Mouse (Mus musculus) small intestine, adult 2 months (tissue): ENCODE results near the gene Hint1.

Source experiments
- CTCF ChIP-seq: fragments of 200-500 bp; IDR thresholded peaks from 2 replicates; pipeline ENCODE4 v1.5.1; 2012; ENCODE audit warnings: low read depth, mild to moderate bottlenecking, control low read depth, inconsistent platforms, low read length, moderate library complexity, mixed read lengths; ENCODE audit not compliant: insufficient replicate concordance, insufficient read length; ENCODE audit errors: extremely low read depth
- POLR2A ChIP-seq: fragments of 200-500 bp; IDR thresholded peaks from 2 replicates; pipeline ENCODE4 v1.6.1; 2012; ENCODE audit warnings: low read depth, mild to moderate bottlenecking, control low read depth, inconsistent platforms, low read length, moderate library complexity

- TF ChIP-seq CTCF (no peak), POLR2A (no peak)
Observed at GRCm38 (mm10) chr11:54884937-54885336, 18.8 kb downstream of the Hint1 start.
